Mouse (Mus musculus) neural tube, postnatal 0 days (tissue): ENCODE results near the gene Wt1. TPM values are rescaled to one million over a fixed set of nuclear protein-coding genes. Genes with fewer than 3 reads are reported as not detected.

Experiments
- polyA plus RNA-seq: library from polyadenylated mRNA; unstranded; fragments of >200 nt; fragmentation: Nextera tagmentation; extraction: Ambion mirVana; gene quantifications from 2 replicates; pipeline ENCODE4 v1.2.1, GENCODE M21; 2015

The Wt1 gene
- 0.85 and 1.2 TPM in 2 replicates for polyA plus RNA-seq

DNA sequence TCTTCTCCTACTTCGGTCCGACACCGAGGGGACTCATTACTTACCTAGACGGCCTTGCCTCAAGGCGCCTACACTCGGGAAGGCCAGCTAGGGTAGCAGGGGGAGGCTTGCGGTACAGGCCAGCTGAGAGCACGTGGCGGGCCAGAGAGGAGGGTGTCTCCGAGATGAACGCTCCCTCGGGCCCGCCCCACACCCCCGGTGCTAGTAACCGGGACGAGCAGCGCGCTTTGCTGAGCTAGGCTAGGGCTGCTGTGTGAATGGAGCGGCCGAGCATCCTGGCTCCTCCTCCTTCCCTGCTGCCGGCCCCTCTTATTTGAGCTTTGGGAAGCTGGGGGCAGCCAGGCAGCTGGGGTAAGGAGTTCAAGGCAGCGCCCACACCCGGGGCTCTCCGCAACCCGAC, at the start of gene Wt1:
Gene Wt1, plus strand, starts transcription at position 251 of the 400 bp plus-strand sequence.

DNA sequence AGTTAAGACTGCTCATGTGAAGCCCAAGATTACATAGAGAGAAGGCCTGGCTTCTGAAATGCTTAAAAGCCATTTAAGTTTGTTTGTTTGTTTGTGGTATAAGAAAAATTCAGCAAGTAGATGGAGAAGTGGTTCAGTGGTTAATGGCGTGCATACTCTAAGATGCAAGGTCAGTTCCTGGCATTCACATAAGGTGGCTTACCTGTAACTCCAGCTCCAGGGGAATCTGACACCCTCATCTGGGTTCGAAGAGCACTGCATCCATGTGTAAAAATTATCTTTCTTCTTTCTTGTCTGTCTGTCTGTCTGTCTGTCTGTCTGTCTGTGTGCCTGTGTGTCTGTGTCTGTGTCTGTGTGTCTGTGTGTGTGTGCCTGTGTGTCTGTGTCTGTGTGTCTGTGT, 34.6 kb upstream of the Wt1 start, which contains the start of gene Gm11060:
Gene Gm11060, plus strand, starts transcription at position 301 of the 400 bp plus-strand sequence.

Other genes with a start within 250 kb of the Wt1 start
- 181 and 200 TPM in 2 replicates for gene Eif3m, start 109.4 kb upstream of the Wt1 start, polyA plus RNA-seq
- not detected in 2 replicates for gene Gm11060, start 34.5 kb upstream of the Wt1 start, polyA plus RNA-seq
- gene Them7, start 97.8 kb downstream of the Wt1 start, polyA plus RNA-seq = 0.23 TPM in 1 of 2 replicates, not detected in the other